Mouse (Mus musculus): ENCODE results near the gene Icam2.

Gene Icam2

GRCm38 (mm10) chr11:106391546-106392188, 3.8 kb upstream of the Icam2 start:
- peak; percentile 72 to 80 for DNase-seq (ENCODE audit: low spot score in 2 of 2)

GRCm38 (mm10) chr11:106390757-106391156, 2.9 kb upstream of the Icam2 start:
- DNase-seq (ENCODE audit: low spot score in 2 of 2): no peak

DNA sequence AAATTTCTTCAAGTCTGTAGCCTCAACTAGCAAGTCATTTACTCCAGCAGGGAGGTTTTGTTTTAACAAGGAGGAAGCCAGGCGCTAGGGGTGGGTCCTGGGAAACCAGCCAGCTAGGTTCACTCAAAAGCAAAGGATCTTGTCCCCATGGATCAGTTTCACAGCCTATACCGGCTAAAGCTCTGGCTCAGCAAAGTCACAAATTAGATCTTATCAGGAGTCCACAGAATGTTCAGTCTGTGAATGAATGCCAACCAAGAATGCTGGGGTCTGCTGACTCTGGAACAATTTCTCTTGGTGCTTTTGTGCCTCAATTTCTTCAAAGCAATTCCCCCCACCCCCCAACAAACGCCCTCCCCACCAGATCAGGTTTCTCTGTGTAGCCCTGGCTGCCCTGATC, 1.7 kb upstream of the Icam2 start:
- no peak for DNase-seq (ENCODE audit: low spot score in 2 of 2)

DNA sequence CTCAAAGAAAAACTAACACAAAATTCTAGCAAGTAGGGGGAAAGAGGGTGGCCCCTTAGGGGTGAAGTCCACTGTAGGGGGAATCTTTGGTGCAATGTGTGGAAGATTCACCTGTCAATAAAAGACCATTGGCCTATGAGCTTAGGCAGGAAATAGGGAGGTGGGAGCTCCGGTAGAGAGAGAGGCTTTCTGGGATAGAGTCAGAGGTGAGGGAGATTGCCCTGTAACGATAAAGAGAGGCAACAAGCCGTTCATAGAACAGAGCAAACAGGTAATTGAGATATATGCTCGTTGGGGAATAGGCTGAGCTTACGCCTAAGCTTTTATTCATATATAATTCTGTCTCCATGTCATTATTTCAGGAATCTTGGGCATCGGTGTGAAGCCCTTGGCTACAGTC, 855 bp downstream of the Icam2 start:
- DNase-seq (ENCODE audit: low spot score in 2 of 2): peak; percentile 30 to 34

- DNase-seq (ENCODE audit: low spot score in 2 of 2): no peak
Measured at GRCm38 (mm10) chr11:106386409-106386808, 1.5 kb downstream of the Icam2 start.

DNA sequence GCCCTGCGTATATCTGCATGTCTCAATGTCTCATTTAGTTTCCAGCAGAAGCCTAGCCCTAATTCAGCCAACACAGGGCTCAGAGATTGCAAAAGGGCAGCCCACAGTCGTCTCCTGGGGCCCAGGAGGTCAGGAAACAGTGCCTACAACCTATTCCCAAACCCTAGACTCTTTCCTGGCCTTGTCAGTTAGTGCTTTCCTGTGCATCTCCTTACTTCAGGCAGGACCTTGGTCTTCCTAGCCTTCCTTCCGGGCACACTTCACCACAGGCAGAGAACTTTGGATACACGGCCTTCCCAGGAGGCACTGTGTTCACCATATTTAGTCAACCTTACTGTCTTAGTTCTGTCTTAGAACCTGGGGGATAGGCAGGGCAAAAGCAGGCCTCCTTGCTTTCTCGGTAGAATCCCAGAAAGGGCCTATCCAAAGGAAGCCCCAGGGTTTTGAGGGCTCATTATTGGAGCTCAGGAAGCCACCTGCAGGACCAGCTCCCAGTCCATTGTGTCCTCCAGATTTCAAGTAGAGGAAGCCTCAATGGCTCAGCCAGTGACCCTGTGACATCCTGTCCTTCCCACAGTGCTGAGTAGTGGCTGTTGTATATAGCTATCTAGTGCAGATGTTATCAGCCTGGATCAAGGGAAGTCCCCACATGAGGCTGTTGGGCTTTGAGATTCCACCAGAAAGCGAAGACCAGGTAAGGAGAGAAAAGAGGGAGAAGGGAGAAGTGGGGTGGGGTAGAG, 4.7 kb downstream of the Icam2 start:
- DNase-seq (ENCODE audit: low spot score in 2 of 2): no peak

DNA sequence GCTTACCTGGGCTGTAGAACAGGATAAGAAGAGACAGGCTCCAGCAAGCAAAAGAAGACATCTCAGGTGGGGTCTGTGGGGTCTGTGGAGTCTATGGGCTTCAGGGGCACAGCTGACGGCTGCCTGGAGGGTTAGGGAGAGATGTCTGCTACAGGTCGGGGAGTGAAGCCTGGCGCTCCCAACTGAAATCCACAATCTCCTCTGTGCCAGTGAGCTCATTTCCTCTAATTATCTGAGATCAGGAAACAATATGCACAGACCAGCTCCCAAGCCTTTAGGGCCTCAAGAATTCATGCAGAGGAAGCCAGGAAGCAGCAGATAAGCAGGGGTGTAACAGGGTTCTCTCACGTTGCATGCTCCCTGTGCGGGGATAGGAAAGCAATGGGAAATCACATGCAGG, 5.5 kb downstream of the Icam2 start:
- DNase-seq (ENCODE audit: low spot score in 2 of 2): no peak

DNA sequence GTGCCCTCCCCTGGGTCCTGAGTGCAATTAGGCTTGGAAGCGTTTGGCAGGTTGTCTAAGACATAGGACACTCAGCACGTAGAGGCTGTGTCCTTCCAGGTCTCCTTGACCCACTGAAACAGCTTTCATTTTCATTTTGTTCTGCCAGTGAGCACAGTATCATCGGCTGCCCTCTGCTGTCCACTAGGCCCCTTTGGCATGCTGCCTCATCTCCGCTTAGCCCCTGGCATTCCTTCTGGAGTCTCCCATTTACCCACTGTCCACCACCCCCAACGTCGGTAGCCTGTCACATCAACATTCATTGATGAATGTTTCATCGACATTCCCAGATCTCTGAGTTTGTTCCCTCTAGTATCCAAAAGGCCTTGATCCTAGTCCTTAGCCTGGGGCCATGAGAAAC, 6.0 kb downstream of the Icam2 start:
- no peak for DNase-seq (ENCODE audit: low spot score in 2 of 2)

- no peak for DNase-seq (ENCODE audit: low spot score in 2 of 2)
Measured at GRCm38 (mm10) chr11:106381011-106381410, 6.9 kb downstream of the Icam2 start.

- DNase-seq (ENCODE audit: low spot score in 2 of 2): no peak
Measured at GRCm38 (mm10) chr11:106374979-106375378, 12.9 kb downstream of the Icam2 start.

DNA sequence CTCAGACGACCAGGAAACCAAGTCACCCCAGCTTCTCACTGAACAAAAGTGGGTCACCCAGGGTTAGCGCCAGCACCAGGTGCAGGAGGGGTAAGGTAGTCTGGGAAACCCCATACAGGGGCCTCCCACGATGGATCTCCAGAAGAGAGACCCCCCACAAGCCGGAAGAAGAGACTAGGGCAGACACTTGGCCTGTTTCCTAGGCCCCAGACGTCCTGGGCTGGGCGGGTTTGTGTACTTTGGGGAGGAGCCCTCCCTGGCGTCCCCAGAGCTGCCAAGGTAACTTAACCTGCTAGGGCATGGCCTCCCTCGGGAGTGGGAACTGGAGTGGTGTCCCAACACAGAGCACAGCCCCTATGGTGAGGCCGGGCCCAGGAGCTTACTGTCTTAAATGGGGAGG, 13.3 kb downstream of the Icam2 start:
- no peak for DNase-seq (ENCODE audit: low spot score in 2 of 2)

DNA sequence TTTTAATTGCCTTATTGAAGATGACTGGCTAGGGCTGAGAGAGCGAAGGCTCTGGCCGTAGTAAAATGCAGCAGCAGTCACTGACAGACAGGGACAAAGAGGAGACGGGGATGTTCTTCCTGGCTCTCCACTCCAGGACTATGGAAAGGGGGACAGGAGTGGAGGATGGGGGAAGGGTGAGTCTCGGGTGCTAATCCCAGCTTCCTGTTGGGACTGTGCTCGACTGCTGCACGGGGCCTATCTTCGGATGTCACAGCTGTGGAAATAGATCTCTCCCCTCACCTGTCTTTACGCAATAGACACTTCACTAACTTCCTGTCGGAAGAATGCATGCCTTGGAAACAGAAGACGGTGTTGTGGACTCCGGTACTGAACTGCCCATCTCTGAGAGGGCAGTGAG, 13.9 kb downstream of the Icam2 start:
- no peak for DNase-seq (ENCODE audit: low spot score in 2 of 2)

GRCm38 (mm10) chr11:106366316-106366715, 21.6 kb downstream of the Icam2 start:
- peak; percentile 50 to 72 for DNase-seq (ENCODE audit: low spot score in 2 of 2)

- DNase-seq (ENCODE audit: low spot score in 2 of 2): no peak
Measured at GRCm38 (mm10) chr11:106365366-106365765, 22.5 kb downstream of the Icam2 start, which contains the start of gene Prr29. Prr29 (plus strand) TSS chr11:106365472.

DNA sequence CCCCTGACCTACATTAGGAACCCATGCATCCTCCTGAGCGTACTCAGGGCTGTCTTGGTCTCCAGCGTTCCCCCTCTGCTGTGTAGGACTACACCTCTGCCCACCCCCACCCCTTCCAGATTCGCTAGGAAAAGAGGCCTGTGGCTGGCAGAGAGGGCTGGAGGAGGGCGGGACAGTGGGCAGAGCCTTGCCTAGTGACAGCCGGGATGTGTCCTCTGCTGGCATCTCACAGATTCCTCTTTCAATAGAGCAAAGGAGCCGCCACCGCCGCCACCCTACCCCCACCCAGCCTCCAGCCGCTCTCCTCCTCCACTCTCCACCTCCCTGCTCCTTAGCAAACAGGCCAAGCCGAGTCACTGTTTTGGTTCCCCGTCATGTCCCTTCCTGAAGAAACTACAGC, 23.2 kb downstream of the Icam2 start:
- no peak for DNase-seq (ENCODE audit: low spot score in 2 of 2)

GRCm38 (mm10) chr11:106359350-106359749, 28.5 kb downstream of the Icam2 start:
- DNase-seq (ENCODE audit: low spot score in 2 of 2): peak in 1 of 2 experiments; percentile 31

DNA sequence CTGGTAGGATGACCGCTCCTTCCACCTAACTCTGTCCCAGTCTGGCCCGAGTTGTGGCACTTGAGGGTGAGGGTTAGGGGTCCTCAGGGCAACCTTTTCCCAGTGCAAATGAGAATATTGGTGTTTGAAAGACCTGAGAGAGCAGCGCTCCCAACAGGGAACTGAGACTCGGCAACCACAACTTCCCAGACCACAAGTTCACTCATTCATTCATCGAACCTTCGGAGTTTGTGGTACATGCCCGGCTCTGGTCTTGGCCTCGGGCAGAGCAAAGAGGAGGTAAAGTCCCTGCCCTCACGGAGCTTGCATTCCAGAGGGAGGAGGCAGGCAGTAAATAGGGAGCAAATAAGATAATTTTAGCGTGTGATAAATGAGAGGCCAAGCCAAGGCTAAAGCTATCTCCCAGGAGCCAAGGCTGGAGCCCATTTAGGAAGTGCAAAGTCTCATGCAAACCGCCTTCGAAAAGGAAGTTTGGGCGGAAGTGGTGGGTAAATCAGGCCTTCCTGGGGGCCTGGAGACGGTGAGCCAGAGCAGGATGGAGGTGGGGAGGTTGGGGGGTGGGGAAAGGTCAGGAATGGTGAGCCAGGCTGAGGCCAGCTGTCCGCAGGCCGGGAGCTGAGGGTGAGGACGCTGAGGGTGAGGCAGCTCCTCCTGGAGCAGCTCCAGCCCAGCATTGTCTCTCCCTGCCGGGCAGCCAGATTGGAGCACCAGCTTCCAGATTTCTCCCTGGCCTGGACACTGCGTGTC, 32.3 kb downstream of the Icam2 start:
- DNase-seq (ENCODE audit: low spot score in 2 of 2): no peak

GRCm38 (mm10) chr11:106354181-106354580, 33.7 kb downstream of the Icam2 start:
- DNase-seq (ENCODE audit: low spot score in 2 of 2): no peak

- DNase-seq (ENCODE audit: low spot score in 2 of 2): no peak
Measured at GRCm38 (mm10) chr11:106353188-106353587, 34.7 kb downstream of the Icam2 start, which contains the start of gene Scn4a. Scn4a (minus strand) TSS chr11:106353288.

- no peak for DNase-seq (ENCODE audit: low spot score in 2 of 2)
Measured at GRCm38 (mm10) chr11:106351941-106352340, 35.9 kb downstream of the Icam2 start.

GRCm38 (mm10) chr11:106351253-106351652, 36.6 kb downstream of the Icam2 start:
- no peak for DNase-seq (ENCODE audit: low spot score in 2 of 2)

- no peak for DNase-seq (ENCODE audit: low spot score in 2 of 2)
Measured at GRCm38 (mm10) chr11:106350853-106351252, 37.0 kb downstream of the Icam2 start.

- DNase-seq (ENCODE audit: low spot score in 2 of 2): no peak
Measured at GRCm38 (mm10) chr11:106349772-106350171, 38.1 kb downstream of the Icam2 start.
